ENCODE assay signal across 16 mouse cellular contexts in genomic region chr10:24650990-24651569, GRCm38 (mm10). TPM values are rescaled to one million over a fixed set of nuclear protein-coding genes. Genes with fewer than 3 reads are reported as not detected.
"Had no signal": no experiment of that assay in that cellular context is flagged by ENCODE, and none has a peak within 500 bp of the region (broad histone marks: within the 10 kb centered on the region; RNA-seq: fewer than 3 reads in every experiment).

No protein-coding gene starts in this region.

- DNase-seq: kidney, adult 8-10 months; kidney, postnatal 4 days; liver; liver, embryonic 13.5 days; liver, postnatal 0 days; lung, postnatal 14 days; midbrain, embryonic 14.5 days; right cerebral cortex, postnatal 14 days; thymus, postnatal 4 days had no signal

- H3K4me3 ChIP-seq: layer of hippocampus, adult 2 months; limb, embryonic 12.5 days; liver, embryonic 13.5 days; lung, embryonic 15.5 days; neural tube, embryonic 13.5 days had no signal

- H3K4me1 ChIP-seq: limb, embryonic 12.5 days; liver, embryonic 13.5 days; lung, embryonic 15.5 days; neural tube, embryonic 13.5 days had no signal

- ATAC-seq: liver, postnatal 0 days had no signal

- H3K27ac ChIP-seq: kidney, postnatal 0 days; layer of hippocampus, adult 2 months; limb, embryonic 12.5 days; liver, embryonic 13.5 days; lung, embryonic 15.5 days; macrophage; neural tube, embryonic 13.5 days had no signal

- H3K9me3 ChIP-seq: limb, embryonic 12.5 days; liver, embryonic 13.5 days; lung, embryonic 15.5 days; neural tube, embryonic 13.5 days had no signal

- H3K9ac ChIP-seq: limb, embryonic 12.5 days; liver, embryonic 13.5 days; liver, postnatal 0 days; lung, embryonic 15.5 days; neural tube, embryonic 13.5 days had no signal

- H3K36me3 ChIP-seq: limb, embryonic 12.5 days; liver, embryonic 13.5 days; lung, embryonic 15.5 days; neural tube, embryonic 13.5 days had no signal

- H3K27me3 ChIP-seq: limb, embryonic 12.5 days; liver, embryonic 13.5 days; lung, embryonic 15.5 days; neural tube, embryonic 13.5 days had no signal

- H3K4me2 ChIP-seq: limb, embryonic 12.5 days; liver, embryonic 13.5 days; lung, embryonic 15.5 days; neural tube, embryonic 13.5 days had no signal

RNA-seq across cellular contexts. Expression of gene Ccn2, which starts 55.8 kb away (rescaled TPM):
- total RNA-seq: monocyte, adult 5-6 weeks had no signal
